Mouse (Mus musculus): ENCODE measurements around the gene Pla2g2f. TPM values are rescaled to one million over a fixed set of nuclear protein-coding genes. Genes with fewer than 3 reads are reported as not detected.

Gene Pla2g2f
- not detected for total RNA-seq (2023)

DNA sequence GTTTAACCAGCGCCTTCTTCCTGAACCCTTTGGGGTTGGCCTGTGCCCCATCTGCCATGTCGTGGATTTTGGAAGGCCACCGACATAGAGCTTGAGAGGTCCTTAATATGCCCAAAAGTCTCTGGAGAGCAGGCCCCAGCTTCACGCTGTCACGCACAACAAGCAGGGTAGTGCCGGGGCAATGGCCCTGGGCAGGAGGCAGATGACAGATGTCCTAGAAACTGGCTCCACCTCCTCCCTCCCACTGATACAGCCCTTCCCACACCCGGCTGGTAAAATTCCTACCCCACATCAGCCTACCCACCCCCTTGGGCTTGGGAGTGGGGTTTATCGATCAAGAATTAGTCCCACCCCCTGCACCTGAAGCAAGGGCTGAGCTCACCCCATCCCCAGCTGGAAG lies at the start of gene Pla2g2f:
Pla2g2f (minus strand) TSS at position 211 of the 400 bp plus-strand sequence.

DNA sequence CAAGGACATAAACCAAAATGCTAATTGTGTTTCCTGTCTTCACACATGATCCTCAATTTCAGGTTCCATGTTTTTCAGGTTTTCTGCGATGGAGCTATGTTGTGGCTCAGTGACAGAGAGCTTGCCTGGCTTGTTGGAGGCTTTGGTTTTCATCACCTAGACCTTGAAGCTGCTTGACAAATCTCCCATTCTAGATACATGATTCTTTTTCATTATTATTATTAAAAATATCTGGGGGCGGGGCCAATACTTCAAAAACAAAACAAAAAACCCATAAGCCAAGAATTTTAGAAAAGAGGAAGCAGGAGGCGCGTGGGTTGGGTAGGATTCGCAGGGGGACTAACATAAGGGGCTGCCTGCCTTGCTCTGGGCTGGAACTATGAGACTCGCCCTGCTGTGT lies 18.0 kb upstream of the Pla2g2f start, which contains the start of gene Pla2g2d:
Pla2g2d (plus strand) TSS at position 301 of the 400 bp plus-strand sequence.

DNA sequence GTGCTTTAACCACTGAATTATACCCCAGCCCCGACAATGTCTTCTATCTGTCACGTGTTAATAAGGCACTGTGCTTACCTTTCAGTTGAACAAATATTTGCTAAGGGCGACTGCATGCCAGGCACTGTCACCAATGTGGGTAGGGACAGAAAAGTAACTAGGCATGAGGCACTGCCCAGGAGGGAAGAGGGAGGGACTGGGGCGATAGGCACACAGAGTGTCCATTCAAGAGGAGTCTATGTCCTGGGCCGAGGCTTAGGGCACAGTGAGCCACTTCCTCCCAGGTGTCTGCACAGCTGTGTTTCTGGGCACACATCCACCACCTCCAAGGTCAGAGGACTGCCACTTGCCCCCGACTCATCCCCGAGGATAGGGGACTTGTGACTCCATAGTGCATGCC lies 20.4 kb downstream of the Pla2g2f start, which contains the start of gene Ubxn10:
Ubxn10 (minus strand) TSS at position 137 of the 400 bp plus-strand sequence.

DNA sequence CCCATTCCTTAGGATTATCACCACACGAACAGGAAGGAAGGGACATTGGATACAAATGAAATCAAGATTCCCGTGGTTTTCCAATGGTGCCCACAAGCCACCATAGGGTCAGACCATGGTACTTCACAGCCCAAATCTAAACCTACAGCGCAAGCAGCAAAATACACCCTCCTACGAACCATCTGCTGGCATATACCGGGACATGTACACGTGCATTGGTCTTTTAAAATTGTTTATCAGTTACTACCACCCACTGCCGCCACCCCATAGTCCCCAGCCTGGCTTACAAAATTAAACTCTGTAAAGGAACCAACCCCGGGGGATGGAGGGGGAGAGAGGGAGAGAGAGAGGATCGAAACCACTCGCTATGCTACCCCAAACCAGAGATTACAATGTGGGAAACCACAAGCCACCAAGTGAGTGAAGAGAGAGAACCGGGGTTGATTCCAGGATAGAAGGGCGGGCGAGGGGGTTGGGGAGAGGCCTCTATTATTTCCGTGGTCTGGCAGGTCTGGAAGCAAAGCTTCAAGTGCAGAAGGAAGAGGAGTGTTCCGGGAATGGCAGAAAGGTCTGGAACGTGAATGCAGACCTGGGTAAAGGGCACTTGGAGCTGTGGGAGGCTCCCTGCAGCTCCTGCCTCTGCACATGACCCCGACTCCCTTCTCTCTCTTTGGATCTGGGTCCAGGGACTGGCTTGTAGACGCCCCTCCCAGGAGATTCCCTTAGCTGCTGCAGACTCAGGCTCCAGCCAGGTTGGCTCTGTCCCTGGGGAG lies 32.9 kb downstream of the Pla2g2f start, which contains the start of gene Pla2g2c:
Pla2g2c (plus strand) TSS at position 439 of the 773 bp plus-strand sequence.

Other genes starting within 250 kb of the Pla2g2f start
- gene Vwa5b1, start 121.7 kb downstream of the Pla2g2f start, total RNA-seq (2023), result not detected
- gene Pla2g2c, start 32.8 kb downstream of the Pla2g2f start, total RNA-seq (2023), result not detected
- gene Ubxn10, start 20.5 kb downstream of the Pla2g2f start, total RNA-seq (2023), result not detected
- 1 to 10 TPM; 3.2 to 3.5 TPM for gene Pla2g2d, start 18.1 kb upstream of the Pla2g2f start, total RNA-seq (2023)
- gene Pla2g5, start 105.9 kb upstream of the Pla2g2f start, total RNA-seq (2023), result not detected
- not detected for gene Gm13030, start 116.3 kb upstream of the Pla2g2f start, total RNA-seq (2023)
- not detected for gene Pla2g2e, start 120.3 kb upstream of the Pla2g2f start, total RNA-seq (2023)
- 10 to 100 TPM; 10.3 to 11.5 TPM for gene Otud3, start 156.3 kb upstream of the Pla2g2f start, total RNA-seq (2023)
- gene Rnf186, start 209.5 kb upstream of the Pla2g2f start, total RNA-seq (2023), result not detected
- 10 to 100 TPM; 21.9 to 23.0 TPM for gene Tmco4, start 215.3 kb upstream of the Pla2g2f start, total RNA-seq (2023)